Mouse (Mus musculus) stomach, embryonic 15.5 days (tissue): ENCODE results near the gene Olfr512. TPM values are rescaled to one million over a fixed set of nuclear protein-coding genes. Genes with fewer than 3 reads are reported as not detected.

ENCODE experiments used
- ATAC-seq: fragments of 200-750 bp; cut with Nextera tagmentation; 2 replicates; pipeline ENCODE4 v1.8.0; 2017; ENCODE audit warnings: low read depth, moderate number of reproducible peaks, moderate TSS enrichment; ENCODE audit not compliant: insufficient read depth, low FRiP score
- H3K27ac ChIP-seq: fragments of 300-500 bp; sonication (generic); 2 replicates; pipeline ENCODE4 v1.5.1; 2015; ENCODE audit warnings: mild to moderate bottlenecking, inconsistent platforms
- H3K27me3 ChIP-seq: fragments of 300-500 bp; sonication (generic); replicated peaks from 2 replicates; pipeline ENCODE4 v1.6.1; 2015; ENCODE audit warnings: inconsistent platforms
- H3K36me3 ChIP-seq: fragments of 300-500 bp; sonication (generic); 2 replicates; pipeline ENCODE4 v1.6.1; 2015; ENCODE audit warnings: inconsistent platforms
- H3K4me1 ChIP-seq: fragments of 300-500 bp; sonication (generic); 2 replicates; pipeline ENCODE4 v1.6.1; 2015; ENCODE audit warnings: inconsistent platforms
- H3K4me2 ChIP-seq: fragments of 300-500 bp; sonication (generic); 2 replicates; pipeline ENCODE4 v1.6.1; 2015; ENCODE audit warnings: mild to moderate bottlenecking, inconsistent platforms
- H3K4me3 ChIP-seq: fragments of 300-500 bp; sonication (generic); replicated peaks from 2 replicates; pipeline ENCODE4 v1.5.1; 2015; ENCODE audit warnings: inconsistent platforms
- H3K9ac ChIP-seq: fragments of 300-500 bp; sonication (generic); 2 replicates; pipeline ENCODE4 v1.6.1; 2015; ENCODE audit warnings: inconsistent platforms
- H3K9me3 ChIP-seq: fragments of 300-500 bp; sonication (generic); 2 replicates; pipeline ENCODE4 v1.6.1; 2016; ENCODE audit warnings: inconsistent platforms
- WGBS: fragments of 180-500 bp; shearing (Covaris S2); methylation state at CpG from one replicate; pipeline ENCODE4 v1.1.7; 2015; 5-methylcytosine and 5-hydroxymethylcytosine counted together
- polyA plus RNA-seq: library from polyadenylated mRNA; unstranded; fragments of >200 nt; fragmentation: Nextera tagmentation; extraction: Ambion mirVana; gene quantifications from 2 replicates; pipeline ENCODE4 v1.2.1, GENCODE M21; 2015

The Olfr512 gene
- not detected in 2 replicates for polyA plus RNA-seq

GRCm38 (mm10) chr7:108713020-108713419 is at the start of gene Olfr512:
TSS of gene Olfr512 (plus strand) at chr7:108713320.
- Histone ChIP-seq H3K27me3 (no peaks in the 10 kb centered on the region), H3K9me3 (no peaks in the 10 kb centered on the region), H3K4me2 (no peak within 1 kb of the TSS), H3K36me3 (no peaks in the 10 kb centered on the region), H3K4me1 (no peaks in the 10 kb centered on the region), H3K27ac (no peak within 1 kb of the TSS), H3K4me3 (no peak within 1 kb of the TSS), H3K9ac (no peak within 1 kb of the TSS)
- no peak for ATAC-seq

- Histone ChIP-seq H3K36me3 (no peaks in the 10 kb centered on the region), H3K4me3 (no peak within 1 kb of the TSS), H3K4me2 (no peak within 1 kb of the TSS), H3K27me3 (no peaks in the 10 kb centered on the region), H3K4me1 (no peaks in the 10 kb centered on the region), H3K9ac (no peak within 1 kb of the TSS), H3K27ac (no peak within 1 kb of the TSS), H3K9me3 (no peaks in the 10 kb centered on the region)
- ATAC-seq: no peak
- whole genome bisulfite sequencing: 89% methylated on average over 1 of the region's 1 CpGs
These were observed 47.0 kb upstream of the Olfr512 start, which contains the start of gene Olfr510 for GRCm38 (mm10) chr7:108666118-108666517. TSS of gene Olfr510 (plus strand) at chr7:108666418.

- no peak overlapping the region for H3K27ac ChIP-seq
- H3K9me3 ChIP-seq: no peaks in the 10 kb centered on the region
- H3K4me2 ChIP-seq: no peak overlapping the region
- ATAC-seq: no peak
- no peak overlapping the region for H3K9ac ChIP-seq
- WGBS: 63% methylated on average over 1 of the region's 1 CpGs
- no peaks in the 10 kb centered on the region for H3K27me3 ChIP-seq
- no peaks in the 10 kb centered on the region for H3K36me3 ChIP-seq
- H3K4me1 ChIP-seq: no peaks in the 10 kb centered on the region
- no peak overlapping the region for H3K4me3 ChIP-seq
These were observed 42.1 kb upstream of the Olfr512 start for GRCm38 (mm10) chr7:108671058-108671457.

GRCm38 (mm10) chr7:108678886-108679285 is 34.2 kb upstream of the Olfr512 start:
- WGBS: 77% methylated on average over 4 of the region's 4 CpGs
- Histone ChIP-seq H3K9me3 (no peaks in the 10 kb centered on the region), H3K4me1 (no peaks in the 10 kb centered on the region), H3K36me3 (no peaks in the 10 kb centered on the region), H3K4me3 (no peak overlapping the region), H3K27ac (no peak overlapping the region), H3K4me2 (no peak overlapping the region), H3K27me3 (no peaks in the 10 kb centered on the region), H3K9ac (no peak overlapping the region)
- no peak for ATAC-seq

- Histone ChIP-seq H3K4me3 (no peak within 1 kb of the TSS), H3K36me3 (no peaks in the 10 kb centered on the region), H3K27ac (no peak within 1 kb of the TSS), H3K27me3 (no peaks in the 10 kb centered on the region), H3K4me2 (no peak within 1 kb of the TSS), H3K4me1 (no peaks in the 10 kb centered on the region), H3K9ac (no peak within 1 kb of the TSS), H3K9me3 (no peaks in the 10 kb centered on the region)
- no peak for ATAC-seq
- 61% methylated on average over 1 of the region's 1 CpGs for WGBS
These were observed 37.6 kb downstream of the Olfr512 start, which contains the start of gene Olfr513 for GRCm38 (mm10) chr7:108750673-108751072. TSS of gene Olfr513 (plus strand) at chr7:108750973.

GRCm38 (mm10) chr7:108760411-108760810 is 47.3 kb downstream of the Olfr512 start:
- WGBS: 26% methylated on average over 3 of the region's 3 CpGs
- no peak for ATAC-seq

More at GRCm38 (mm10) chr7:108760411-108760810, 47.3 kb downstream of the Olfr512 start:
- Histone ChIP-seq H3K9ac (no peak overlapping the region), H3K36me3 (no peaks in the 10 kb centered on the region), H3K4me2 (no peak overlapping the region), H3K27me3 (no peaks in the 10 kb centered on the region), H3K27ac (no peak overlapping the region), H3K4me1 (no peaks in the 10 kb centered on the region), H3K9me3 (no peaks in the 10 kb centered on the region), H3K4me3 (no peak overlapping the region)

Other genes starting within 250 kb of the Olfr512 start
- gene Olfr498, start 248.0 kb upstream of the Olfr512 start, polyA plus RNA-seq: not detected in 2 replicates
- not detected in 2 replicates for gene Olfr502, start 188.3 kb upstream of the Olfr512 start, polyA plus RNA-seq
- gene Olfr503, start 168.8 kb upstream of the Olfr512 start, polyA plus RNA-seq: not detected in 2 replicates
- not detected in 2 replicates for gene Olfr504, start 147.5 kb upstream of the Olfr512 start, polyA plus RNA-seq
- not detected in 2 replicates for gene Olfr506, start 102.5 kb upstream of the Olfr512 start, polyA plus RNA-seq
- not detected in 2 replicates for gene Olfr507, start 91.5 kb upstream of the Olfr512 start, polyA plus RNA-seq
- not detected in 2 replicates for gene Olfr508, start 83.3 kb upstream of the Olfr512 start, polyA plus RNA-seq
- gene Olfr509, start 61.4 kb upstream of the Olfr512 start, polyA plus RNA-seq: not detected in 2 replicates
- not detected in 2 replicates for gene Olfr510, start 46.9 kb upstream of the Olfr512 start, polyA plus RNA-seq
- gene Olfr513, start 37.7 kb downstream of the Olfr512 start, polyA plus RNA-seq: not detected in 2 replicates
- not detected in 2 replicates for gene Olfr514, start 112.7 kb downstream of the Olfr512 start, polyA plus RNA-seq
- not detected in 2 replicates for gene Olfr516, start 137.2 kb downstream of the Olfr512 start, polyA plus RNA-seq
- not detected in 2 replicates for gene Olfr517, start 159.1 kb downstream of the Olfr512 start, polyA plus RNA-seq
- gene Olfr518, start 171.7 kb downstream of the Olfr512 start, polyA plus RNA-seq: not detected in 2 replicates
- not detected in 2 replicates for gene Olfr519, start 181.1 kb downstream of the Olfr512 start, polyA plus RNA-seq
- 0.12 and 0.23 TPM in 2 replicates for gene Nlrp10, start 216.9 kb downstream of the Olfr512 start, polyA plus RNA-seq
- gene Eif3f, start 221.1 kb downstream of the Olfr512 start, polyA plus RNA-seq: 78.4 and 83.4 TPM in 2 replicates
- gene Tub, start 237.0 kb downstream of the Olfr512 start, polyA plus RNA-seq: 2.5 TPM in 2 replicates